Mouse (Mus musculus) kidney, adult 2 months (tissue): ENCODE results near the gene Cnn1.

ENCODE experiments used
- CTCF ChIP-seq: fragments of 200-500 bp; conservative IDR thresholded peaks from 2 replicates; pipeline ENCODE4 v1.5.1; 2011; ENCODE audit warnings: low read depth, mild to moderate bottlenecking, control low read depth, low read length, moderate library complexity, mixed read lengths; ENCODE audit not compliant: insufficient read depth, insufficient read length
- POLR2A ChIP-seq: fragments of 200-500 bp; IDR thresholded peaks from one replicate; pipeline ENCODE4 v1.6.1; 2011; ENCODE audit warnings: low read depth, low read length, control low read depth

DNA sequence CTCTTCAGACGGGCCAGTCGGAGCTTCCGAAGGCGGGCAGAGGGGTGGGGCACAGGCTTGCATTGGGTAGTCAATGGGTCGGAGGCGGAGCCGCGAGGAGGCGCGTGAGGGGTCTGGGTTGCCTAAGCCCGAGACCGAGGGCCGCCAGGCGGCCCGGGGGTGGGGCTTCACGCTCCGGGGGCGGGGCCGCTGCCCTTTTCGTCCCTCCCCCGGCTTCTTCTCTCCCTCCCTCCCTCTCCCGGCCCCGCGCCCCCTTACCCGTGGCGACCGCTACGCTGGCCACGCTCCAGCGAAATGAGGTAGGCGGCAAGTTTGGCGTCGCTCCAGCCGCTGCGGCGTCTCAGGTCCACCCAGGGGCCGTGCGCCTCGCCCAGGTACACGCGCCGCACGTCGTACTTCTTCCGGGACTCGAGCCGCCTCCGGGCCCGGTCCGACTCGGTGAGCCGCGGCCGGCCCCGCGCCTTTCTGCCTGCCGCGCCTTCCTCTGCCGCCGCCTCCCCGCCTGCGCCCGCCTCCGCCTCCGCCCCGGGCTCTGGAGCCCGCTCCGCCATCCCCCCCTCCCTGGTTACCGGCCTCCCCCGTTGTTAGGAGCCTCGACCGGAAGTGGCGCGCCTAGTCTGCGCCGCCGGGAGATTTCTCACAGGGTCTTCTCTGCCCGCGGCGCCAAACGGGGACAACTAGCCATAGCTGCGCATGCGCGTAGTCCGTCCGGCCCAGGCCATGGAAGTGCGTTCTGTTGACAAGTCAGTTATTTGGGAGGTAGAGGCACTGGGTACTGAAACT, 28.0 kb upstream of the Cnn1 start, which contains the start of the genes Gm49318 and Zfp653:
- TF ChIP-seq POLR2A: peak; percentile 62
- TF ChIP-seq CTCF: no peak
